Mouse (Mus musculus) heart, adult 11 months (tissue): ENCODE measurements at regions not wholly inside any gene's neighbourhood (a gene's known extent, or its start where the extent isn't known, plus 50 kb on each side); places are given as distances from the start of the nearest gene placed in this dataset.

Source experiments
- DNase-seq: peaks from one replicate; pipeline ENCODE4 v3.0.0; 2022

DNA sequence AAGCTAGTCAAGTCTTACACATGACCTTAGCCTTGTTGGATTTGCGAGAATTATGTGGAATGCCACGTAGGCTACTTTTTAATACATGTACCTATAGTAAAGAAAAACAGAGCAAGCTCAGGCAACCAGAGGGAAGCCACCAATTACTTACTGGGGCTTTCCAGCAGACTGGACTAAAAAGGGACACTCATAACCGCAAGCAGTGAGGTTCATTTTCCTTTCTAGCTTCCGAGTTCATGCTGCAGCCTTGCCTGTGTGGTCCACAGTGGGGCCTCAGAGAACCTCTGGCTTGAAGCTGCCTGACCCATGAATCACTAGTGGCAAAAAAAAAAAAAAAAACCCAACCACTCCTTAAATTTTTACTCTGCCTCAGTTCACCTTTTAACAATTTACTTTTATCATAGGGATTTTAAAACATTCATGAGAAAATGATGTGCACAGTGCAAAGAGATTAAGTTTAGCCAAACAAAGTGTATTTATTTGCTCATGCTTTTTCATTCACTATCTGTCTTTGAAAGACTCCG, 188.6 kb upstream of the 1700066M21Rik start:
- DNase-seq = peak; percentile 63

DNA sequence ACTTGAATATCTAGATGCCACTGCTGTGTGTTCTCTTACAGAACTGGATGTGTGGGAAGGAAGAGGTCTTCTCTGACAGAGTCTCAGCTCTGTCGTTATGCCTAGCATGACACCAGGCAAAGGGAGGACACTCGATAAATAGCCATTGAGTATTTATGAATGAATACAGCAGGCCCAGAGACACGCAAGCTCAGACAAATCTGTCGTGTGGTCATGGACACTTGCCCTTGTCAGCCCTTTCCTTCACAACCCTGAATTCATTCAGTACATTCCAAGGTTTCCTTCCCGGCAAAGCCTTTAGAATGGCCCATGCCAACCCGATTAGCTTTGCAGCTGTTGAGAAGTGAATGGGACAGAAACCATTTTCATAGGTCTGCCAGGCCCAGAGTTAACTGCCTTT, 176.1 kb upstream of the 1700066M21Rik start:
- DNase-seq = no peak

DNA sequence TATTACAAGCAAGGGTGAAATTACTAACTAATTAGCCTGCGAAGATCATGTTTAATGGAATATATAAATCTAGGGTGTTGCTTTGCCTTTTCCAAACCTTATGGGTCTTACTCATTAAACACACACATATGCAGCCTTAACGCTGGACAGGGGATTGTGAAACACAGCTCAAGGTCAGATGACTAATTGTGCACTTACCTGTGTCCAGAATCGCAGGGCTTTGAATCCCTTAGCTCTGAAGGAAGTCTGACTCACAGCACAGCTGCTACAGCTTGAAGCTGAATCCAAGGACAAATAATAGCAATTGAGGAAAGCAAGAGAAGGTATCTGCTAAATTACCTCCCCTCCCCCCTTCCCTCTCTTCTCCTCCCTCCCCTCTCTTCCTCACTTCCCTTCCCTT, 173.1 kb upstream of the 1700066M21Rik start:
- DNase-seq = peak; percentile 1

DNA sequence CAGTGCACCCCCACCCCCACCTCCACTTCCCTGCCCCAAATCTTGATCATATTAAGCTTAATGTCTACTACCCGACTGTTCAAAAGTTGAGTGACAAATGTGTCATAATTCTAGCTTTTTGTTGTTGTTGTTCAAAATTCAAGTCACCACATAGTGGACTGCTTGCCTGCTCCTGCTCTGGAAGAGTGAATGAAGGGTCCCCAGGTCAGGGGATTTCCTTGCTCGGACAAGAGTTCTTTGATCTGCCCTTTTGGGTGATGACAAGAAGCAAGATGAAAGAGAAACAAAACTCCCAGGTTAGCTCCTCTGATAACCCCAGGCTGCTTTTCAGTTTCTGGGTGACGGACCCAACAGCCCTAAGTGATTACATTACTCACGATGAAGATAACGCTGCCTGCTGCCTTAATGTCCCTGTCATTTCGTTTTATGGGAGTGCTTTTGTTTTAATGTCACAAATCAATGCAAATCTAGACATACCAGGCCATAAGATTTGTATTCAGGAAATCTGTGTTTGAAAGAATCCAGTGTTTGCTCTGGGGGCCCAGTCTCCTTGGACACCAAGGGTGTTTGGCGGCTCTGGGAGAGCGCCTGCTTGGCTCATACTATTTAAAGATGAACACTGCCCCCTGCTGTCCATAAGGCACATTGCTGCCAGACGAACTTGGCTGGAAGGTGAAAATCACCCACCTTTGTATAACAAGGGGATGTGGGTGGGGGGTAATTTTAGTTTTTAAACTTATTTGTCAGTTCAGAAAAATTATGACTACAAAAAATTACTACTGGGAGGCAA, 172.0 kb upstream of the 1700066M21Rik start:
- DNase-seq = peak; percentile 72

DNA sequence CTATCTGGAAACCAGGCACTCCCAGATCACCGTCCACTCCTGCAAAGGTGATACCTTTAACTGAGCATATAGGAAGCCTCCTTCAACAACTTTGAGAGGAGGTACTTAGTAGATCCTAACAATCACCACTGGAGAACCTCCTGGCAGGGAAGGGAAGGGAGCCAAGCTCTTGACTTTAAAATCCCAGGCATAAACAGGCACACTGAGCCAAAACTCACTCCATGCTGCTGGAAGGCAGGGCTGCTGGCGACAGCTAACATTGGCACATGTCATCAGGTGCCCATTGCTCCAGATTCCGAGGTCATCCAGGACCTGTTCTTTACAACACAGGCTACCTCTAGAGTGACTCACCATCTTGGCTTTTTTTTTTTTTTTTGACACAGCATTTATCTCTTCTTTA, 170.9 kb upstream of the 1700066M21Rik start:
- peak; percentile 80 for DNase-seq

DNA sequence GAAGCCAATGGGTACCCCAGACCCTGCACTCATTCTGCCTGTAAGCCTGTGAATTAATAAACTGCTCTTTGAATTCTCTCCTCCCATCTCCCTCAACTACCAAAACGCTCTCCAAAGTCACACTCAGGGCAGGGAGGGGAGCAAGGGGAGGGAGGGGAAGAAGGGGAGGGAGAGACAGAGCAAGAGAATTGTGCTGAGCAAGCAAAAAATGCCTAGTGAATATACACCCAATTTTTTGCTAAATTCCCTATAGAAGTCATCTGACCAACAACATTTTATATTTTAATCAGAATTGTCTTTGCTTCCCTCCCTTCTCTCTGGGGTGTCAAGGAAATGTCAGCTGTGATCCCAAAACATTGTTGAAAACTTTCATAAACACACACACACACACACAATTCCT, 170.5 kb upstream of the 1700066M21Rik start:
- no peak for DNase-seq

DNA sequence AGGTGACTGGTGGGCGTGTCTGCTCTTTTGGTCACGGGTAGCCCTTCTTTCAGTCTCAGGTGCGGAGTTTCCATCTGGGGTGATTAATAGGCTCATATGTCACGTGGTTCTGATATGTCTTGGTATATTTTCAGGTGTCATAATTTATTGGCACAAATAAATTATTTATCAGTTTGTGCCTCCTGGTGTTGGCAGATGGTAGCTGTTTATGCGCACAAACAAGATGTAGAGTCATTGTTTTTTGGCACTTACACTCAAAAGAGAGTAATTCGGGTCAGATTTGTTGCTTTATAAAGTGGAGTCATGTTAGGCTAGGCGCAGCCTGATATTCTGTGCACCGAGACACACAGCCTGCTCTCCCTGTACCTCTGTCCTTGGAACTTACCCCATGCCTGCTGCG, 169.0 kb upstream of the 1700066M21Rik start:
- peak; percentile 45 for DNase-seq

DNA sequence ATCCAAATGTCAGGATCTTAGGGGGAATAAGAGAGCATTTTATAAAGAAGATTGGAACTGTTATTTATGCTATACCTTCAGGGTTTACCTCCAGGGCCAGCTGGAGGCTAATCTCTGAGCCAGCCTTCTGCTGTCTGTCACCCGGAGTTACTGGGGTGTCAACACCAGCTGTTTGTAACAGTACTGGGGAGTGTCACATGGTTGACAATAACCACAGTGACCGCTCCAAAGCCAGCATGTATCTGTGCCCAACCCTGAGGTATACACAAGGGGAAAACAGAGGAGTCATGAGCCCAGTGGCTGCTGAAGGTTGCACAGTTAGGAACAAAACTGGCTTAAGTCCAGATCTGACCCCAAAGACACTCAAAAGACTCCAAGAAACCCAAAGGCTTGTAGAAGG, 168.1 kb upstream of the 1700066M21Rik start:
- peak; percentile 55 for DNase-seq

DNA sequence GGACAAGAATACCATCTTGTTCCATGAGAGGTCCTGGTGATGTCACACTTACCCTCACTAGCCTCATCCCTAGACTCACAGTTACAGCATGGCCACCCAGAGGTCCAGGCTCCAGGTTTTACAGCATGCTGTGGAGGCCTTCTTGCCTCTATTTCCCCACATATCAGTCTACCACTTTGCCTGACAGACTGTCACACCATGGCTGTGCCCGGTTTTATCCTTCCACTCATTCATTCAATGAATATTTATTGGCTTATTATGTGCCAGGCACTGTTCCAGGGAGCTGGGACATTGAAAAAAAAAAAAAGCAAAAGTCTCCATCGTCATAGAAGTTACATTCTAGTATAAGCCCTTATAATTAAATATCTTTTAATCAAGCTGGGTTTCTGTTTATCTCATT, 166.4 kb upstream of the 1700066M21Rik start:
- no peak for DNase-seq

DNA sequence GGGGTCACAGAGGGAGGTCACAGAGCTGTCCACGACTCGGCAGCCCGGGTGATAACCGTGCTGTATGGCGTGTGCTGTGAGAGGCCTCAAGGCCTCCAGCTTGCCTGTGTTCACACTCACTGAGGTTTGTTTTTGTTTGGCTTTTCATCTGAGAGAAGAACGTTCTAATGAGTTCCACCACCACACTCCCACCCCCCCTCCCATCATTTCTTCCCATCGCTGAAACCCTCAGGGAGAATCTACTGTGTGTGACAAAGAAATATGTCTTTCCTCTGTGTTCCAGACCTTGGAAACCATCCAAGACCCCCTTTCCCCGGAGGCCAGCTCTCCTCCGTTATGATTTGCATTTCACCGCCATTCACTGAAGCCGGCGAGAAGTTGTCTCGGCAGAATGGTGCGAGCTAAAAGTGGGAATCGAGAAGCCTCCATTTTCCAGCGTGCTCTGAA, 164.0 kb upstream of the 1700066M21Rik start:
- DNase-seq = no peak

DNA sequence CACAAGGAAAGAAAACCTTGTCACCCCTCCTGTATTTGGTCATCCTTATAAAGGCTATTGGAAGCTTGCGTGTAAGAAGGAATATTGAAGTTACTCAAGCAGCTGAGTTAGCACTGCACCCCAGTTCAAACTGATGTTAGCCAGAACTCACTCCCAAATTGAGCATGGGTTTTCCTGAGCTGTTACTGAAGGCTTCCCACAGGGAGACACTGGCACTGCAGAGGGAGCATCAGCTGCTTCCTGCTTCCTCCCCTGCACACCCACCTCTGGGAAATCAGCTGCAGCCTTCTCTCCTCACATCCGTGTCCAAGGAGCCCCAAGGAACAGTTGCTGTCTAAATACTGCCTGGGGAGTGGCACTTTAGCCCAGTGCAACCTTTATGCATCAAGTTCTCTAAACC, 163.2 kb upstream of the 1700066M21Rik start:
- peak; percentile 68 for DNase-seq

DNA sequence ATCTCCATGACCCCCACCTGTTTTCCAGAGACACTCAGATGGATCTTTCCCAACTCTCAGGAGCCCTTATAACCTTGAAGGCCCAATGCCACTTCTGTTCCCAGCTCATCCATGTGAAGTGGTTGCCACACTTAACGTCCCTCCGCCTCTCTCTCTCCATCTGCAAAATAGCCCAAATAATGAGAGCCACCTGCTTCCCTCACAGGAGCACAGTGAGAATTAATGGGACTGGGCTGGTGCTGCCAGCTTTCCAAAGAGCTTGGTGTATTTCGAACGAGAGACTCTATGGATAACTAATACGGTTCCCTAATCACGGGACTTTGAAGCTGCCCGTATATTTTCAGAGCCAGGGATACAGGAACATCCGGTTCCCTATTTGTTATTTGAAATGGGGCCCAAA, 159.8 kb upstream of the 1700066M21Rik start:
- no peak for DNase-seq

DNA sequence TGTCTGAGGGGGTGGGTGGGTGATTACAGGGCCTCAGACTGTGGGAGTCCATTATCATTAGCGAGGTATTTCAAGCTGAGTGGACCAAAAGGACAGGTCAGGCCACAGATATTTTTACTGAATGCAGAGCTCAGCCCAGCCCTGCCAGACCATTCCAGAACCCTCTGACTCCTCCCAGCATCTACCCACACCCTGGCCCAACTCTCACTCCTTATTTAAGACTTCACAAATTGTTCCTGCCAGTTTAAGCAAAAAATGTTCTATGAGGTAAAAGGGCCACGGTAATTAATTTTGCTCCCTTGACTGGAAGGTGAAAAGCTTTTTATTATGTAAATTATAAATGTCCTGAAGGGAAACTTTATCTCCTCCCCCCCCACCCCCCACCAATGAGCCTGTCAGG, 159.3 kb upstream of the 1700066M21Rik start:
- DNase-seq = no peak

DNA sequence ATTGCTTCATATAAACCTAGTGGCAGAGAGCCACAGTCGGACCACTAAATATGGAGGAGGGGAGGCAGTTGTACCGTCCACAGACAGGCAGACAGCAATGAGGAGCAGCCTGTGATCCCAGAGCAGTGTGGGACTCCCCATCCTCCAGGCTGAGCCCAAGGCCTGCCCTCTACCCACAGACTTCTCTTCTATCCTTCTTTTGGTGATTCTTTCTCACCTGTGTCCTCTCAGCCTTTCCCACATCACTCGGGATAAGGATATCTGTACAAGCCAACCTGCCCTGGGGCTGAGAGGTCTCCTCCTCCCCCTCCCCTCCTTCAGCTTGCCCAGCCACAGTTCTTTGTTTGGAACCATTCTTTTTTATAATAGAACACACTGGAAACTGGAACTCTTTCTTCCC, 158.8 kb upstream of the 1700066M21Rik start:
- DNase-seq = no peak

DNA sequence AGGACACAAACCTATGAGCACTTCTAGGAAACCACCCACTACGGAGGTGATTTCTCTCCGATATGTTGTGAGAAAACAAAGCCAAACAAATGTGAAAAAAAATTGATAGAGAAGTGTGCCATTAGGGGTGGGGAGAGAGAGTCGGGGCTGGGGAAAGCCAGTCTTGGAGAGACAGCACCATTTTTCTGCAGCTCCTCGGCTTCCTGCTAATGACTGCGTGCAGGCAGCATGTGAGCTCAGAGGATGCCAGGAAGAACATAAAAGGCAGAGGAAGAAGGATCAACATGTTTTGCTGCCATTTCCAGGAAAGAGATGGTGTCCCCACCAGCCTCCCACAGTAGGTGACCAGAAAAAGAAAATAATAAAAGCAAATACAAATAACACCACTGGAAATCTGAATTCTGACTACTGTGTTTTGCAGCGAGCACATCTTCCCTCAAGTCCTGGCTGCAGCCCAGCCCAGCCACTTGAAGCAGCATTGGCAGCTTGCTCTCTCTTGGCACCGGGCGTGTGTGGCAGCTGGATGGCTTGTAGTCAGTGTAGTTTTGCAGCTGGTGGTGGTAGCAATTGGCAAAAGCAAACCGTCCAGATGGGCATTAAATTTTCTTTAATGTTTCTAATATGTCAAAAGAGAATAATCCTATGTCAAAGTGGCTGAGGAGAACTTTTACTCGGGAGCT, 152.9 kb upstream of the 1700066M21Rik start:
- DNase-seq = no peak

DNA sequence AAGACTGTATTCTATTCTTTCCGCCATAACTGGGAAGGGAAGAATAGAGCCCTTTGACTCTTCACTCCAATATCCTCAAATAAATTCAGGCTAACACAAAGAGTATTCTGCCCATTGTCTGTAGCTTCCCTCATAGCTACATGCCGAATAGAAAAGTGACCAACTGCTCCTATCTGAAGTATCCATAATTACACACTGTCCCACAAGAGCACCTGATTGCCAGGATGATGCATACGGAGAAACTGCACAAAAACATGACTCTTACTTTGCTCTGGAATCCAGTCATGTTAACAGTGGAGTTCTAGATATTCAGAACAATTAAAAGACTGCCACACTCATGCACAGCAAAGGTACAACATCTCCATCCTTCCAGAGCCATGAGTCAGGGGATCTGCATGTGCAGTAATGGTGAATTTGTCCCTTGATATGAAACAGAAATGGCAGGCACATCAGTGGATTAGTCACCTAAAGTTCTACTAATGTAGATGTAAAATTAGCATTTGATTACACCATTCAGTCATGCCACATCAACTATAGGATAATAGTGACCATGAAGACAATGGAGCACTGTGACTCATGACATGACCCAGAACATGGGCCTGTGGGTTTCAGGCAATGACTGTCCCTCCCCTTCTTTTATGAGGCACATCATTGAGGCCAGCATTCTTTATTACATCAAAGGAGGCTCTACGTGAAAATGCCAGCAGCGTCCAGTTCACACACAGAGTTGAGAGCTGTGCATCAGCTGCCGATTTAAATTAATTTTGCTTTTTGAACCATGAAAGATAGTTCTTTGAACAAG, 133.6 kb upstream of the 1700066M21Rik start:
- no peak for DNase-seq

DNA sequence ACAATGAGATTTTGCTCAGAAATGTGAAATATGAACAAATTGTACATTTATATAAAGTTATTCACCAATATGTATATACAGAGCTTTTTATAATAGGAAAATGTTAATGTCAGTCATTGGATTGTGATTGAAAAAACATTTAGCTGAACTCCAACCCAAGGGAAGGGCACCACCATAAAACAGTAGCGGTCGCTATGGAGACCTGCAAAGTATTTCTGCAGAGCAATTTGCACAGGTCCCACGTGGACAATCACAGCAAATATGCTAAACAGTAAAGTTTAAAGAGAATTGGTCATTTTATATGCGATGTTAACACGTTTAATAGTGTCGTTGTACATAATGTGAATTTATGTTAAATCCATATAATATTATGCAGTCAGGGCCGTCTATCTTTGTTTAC, 117.8 kb upstream of the 1700066M21Rik start:
- DNase-seq = no peak

DNA sequence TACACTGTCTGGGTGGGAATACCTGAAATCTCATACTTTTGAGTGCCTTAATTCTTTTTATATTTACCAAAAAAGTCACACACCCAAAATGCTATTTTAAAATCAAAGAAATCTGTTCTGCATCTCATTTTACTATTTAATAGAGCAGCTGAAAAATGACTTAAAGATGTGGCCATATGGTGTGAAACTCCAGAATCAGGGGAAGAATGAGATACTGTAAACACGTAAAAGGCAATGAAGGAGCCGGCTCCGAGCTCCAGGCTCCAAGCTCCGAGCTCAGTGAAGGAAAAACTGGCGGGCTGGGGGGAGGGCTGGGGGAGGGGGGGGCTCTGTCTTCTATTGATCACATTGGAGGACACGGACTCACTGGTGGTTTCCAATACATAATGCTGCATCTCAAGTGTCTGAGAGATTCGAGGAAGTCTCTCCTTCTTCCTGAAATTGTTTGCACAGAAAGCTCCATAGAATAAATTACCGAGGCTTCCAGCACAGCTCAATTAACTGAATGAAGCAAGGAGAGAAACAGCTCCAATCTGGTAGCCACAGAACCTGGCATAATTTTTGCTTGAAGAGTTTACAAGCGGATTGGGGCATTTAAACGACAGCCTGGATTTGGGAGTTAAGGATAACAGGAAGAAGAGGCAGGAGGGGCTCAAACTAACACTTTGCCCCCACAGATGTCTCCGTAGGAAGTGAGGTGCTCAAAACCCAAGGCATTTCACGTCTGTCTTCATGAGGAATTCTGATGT, 112.2 kb upstream of the 1700066M21Rik start:
- DNase-seq = no peak

DNA sequence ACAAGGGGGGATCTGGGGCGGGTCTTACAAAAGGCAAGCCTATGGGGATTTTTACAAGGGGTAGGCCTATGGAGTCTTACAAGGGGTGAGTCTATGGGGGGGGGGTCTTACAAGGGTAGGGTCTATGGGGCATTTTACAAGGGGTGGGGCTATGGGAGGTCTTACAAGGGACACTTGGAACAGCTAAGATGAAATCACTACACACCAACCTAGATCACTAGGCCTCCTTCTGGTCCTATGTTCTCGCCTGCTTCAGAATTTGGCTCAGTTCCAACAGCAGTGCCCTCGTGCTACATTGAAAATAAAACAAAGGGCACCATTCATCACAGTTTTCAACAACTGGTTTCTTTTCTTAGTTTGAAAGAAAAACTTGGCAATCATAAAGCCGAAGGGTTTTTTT, 110.7 kb upstream of the 1700066M21Rik start:
- DNase-seq = no peak

DNA sequence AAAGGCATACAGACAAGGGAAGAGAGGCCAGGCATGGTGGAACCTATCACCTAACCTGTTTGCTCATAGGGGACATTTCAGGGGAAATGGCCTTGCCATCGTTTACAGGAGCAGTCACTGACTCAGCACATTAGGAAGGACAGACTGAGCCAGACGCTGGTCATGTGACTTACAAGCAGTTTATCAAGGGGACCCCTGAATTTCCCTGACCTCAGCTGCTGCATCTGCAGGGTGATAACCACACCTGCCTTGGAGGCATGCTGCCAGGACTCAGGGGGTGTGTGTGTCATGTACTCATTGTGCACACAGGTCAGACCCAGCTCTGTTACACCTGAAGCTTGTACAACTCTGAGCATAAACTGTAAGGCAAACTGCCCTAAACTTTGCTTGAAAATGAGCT, 109.6 kb upstream of the 1700066M21Rik start:
- no peak for DNase-seq

DNA sequence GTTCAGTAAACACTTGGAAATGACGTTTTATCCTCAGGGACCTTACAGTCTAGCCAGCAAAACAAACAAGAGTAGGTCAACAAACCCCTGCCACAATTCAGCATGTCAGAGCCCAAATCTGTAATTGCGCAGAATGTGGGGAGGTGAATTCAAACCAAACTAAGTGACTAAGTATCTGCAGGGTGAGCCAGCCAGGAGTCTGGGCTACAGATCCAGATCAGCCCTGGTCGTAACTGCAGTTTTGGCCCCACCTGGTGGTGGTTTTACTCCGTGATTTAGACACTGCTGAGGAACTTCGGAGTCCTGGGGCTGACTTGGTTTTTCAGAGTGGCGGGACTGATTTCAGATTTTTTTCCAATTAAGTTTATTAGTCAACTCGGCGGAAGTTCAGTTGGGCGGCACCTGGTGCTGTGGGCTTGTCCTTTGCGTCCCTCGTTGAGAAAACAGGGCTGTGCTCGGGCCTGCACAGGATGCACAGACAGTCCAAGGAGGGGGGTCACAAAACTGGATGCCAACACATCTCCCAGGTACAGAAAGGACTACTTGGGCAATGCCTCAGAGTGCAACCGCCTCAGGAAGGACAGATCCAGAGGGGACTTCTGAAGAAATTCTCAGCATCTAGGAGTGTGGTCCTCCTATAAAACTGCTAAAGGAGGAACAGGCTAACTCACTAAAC, 107.6 kb upstream of the 1700066M21Rik start:
- no peak for DNase-seq

DNA sequence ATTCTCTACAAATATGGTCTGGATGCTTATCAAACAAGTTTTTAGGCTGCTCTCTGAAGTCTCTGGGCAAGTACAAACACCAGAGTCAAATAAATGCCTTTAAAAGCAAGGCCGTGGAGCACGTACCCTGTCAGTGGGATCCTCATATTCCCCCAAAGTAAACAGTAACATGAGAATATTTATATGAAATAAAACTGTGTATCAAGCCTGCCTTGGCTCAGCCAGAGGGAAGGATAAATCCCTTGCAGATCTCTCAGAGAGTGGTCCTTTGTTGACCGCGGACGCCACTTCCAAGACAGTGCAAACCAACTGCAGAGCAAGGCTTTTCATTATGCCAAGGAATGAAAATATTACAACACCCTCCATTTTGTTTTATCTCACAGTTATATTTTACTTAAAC, 104.8 kb upstream of the 1700066M21Rik start:
- no peak for DNase-seq
